8 mouse cellular contexts compared by ENCODE assay signal in the genomic region with DNA sequence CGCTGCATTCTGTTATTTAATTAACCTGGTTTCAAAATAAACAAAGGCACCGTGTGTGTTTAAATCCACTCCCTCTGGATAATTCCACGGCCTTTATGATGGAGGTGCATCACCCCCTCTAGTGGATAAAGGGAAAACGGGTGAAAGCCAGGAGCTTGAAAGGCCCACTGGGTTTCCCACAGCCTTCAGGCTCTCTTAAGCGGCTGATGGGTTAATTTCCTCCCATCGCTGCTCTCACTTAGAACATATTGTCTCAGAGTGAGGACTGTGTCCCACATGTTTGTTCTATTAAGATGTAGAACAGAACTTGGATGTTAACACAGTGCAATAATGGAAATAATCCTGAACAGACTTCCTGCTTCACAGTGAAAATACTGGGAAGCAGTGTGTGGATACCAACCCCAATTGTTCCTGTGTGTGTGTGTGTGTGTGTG. TPM values are rescaled to one million over a fixed set of nuclear protein-coding genes. Genes with fewer than 3 reads are reported as not detected.
DNase-seq lines count a peak whose midpoint lies in the region; ATAC-seq and TF ChIP-seq lines count a peak whose summit lies in the region.

No protein-coding gene starts in this region.

- no peak overlapping the region for H3K9ac ChIP-seq in embryonic facial prominence, embryonic 14.5 days (ENCODE audit: low read depth, low read length)
- H3K9ac ChIP-seq in hindbrain, embryonic 13.5 days, result no peak overlapping the region
- H3K9ac ChIP-seq in stomach, embryonic 16.5 days (ENCODE audit: low read length), result no peak overlapping the region

- DNase-seq in 3134 (ENCODE audit: extremely low read depth, insufficient read length, low spot score) (peak; percentile 32), Patski (ENCODE audit: low read depth, low spot score) (peak; percentile 6)
- DNase-seq in embryonic facial prominence, embryonic 14.5 days (ENCODE audit: low spot score), result peak; percentile 84
- peak; percentile 52 to 61 for DNase-seq in layer of hippocampus, postnatal 10 days (ENCODE audit: low spot score in 2 of 2)
- peak; percentile 62 for DNase-seq in mesoderm, embryonic 11.5 days (ENCODE audit: low read depth, low spot score)
- no peak for DNase-seq in spleen, adult 12 weeks (ENCODE audit: low spot score)

- no peak overlapping the region for H3K4me3 ChIP-seq in embryonic facial prominence, embryonic 14.5 days (ENCODE audit: low read depth, low read length)
- H3K4me3 ChIP-seq in hindbrain, embryonic 13.5 days, result no peak overlapping the region
- no peak overlapping the region for H3K4me3 ChIP-seq in stomach, embryonic 16.5 days (replicated peaks; ENCODE audit: low read length)

- peak; percentile 44 for ATAC-seq in Patski
- ATAC-seq in embryonic facial prominence, embryonic 14.5 days (ENCODE audit: low read depth), result peak; percentile 33
- 0 out of 2 replicates have a peak, but pooled peaks have one; percentile 49 for ATAC-seq in hindbrain, embryonic 13.5 days (ENCODE audit: low FRiP score)
- ATAC-seq in stomach, embryonic 16.5 days (ENCODE audit: insufficient read depth, low FRiP score), result no peak

- H3K9me3 ChIP-seq in embryonic facial prominence, embryonic 14.5 days (ENCODE audit: control insufficient read depth, low read length), result peaks cover 4% of the 10 kb centered on the region; the same call in 1 of the 2 replicates
- H3K9me3 ChIP-seq in hindbrain, embryonic 13.5 days, result no peaks in the 10 kb centered on the region
- no peaks in the 10 kb centered on the region for H3K9me3 ChIP-seq in stomach, embryonic 16.5 days (replicated peaks; ENCODE audit: control insufficient read depth, low read length)

- POLR2A ChIA-PET in Patski (lab: Charles Lee), result no interaction called here

- CTCF ChIA-PET in Patski (lab: Charles Lee), result interaction anchor here (1.2 kb wide), 1 partner anchor 10 kb away, joined by 3 read pairs; no protein-coding TSS in a partner anchor

- no peak overlapping the region for H3K4me2 ChIP-seq in embryonic facial prominence, embryonic 14.5 days (ENCODE audit: low read depth, low read length)
- no peak overlapping the region for H3K4me2 ChIP-seq in hindbrain, embryonic 13.5 days
- 0 out of 2 replicates have a peak overlapping the region, but pooled peaks have one; percentile 19 for H3K4me2 ChIP-seq in stomach, embryonic 16.5 days (ENCODE audit: low read depth, low read length)

- H3K27me3 ChIP-seq in Patski, result no peaks in the 10 kb centered on the region
- 0 out of 2 replicates have a peak, but pooled peaks cover 4% of the 10 kb centered on the region for H3K27me3 ChIP-seq in embryonic facial prominence, embryonic 14.5 days (replicated peaks; ENCODE audit: control insufficient read depth, insufficient read depth, low read length)
- H3K27me3 ChIP-seq in hindbrain, embryonic 13.5 days, result no peaks in the 10 kb centered on the region
- H3K27me3 ChIP-seq in stomach, embryonic 16.5 days (ENCODE audit: control insufficient read depth, insufficient read depth, low read length), result no peaks in the 10 kb centered on the region

- no peaks in the 10 kb centered on the region for H3K36me3 ChIP-seq in embryonic facial prominence, embryonic 14.5 days (ENCODE audit: control insufficient read depth, insufficient read depth, low read length)
- no peaks in the 10 kb centered on the region for H3K36me3 ChIP-seq in hindbrain, embryonic 13.5 days
- H3K36me3 ChIP-seq in stomach, embryonic 16.5 days (ENCODE audit: control insufficient read depth, insufficient read depth, low read length), result no peaks in the 10 kb centered on the region

- H3K27ac ChIP-seq in embryonic facial prominence, embryonic 14.5 days (replicated peaks; ENCODE audit: low read depth, low read length), result no peak overlapping the region
- H3K27ac ChIP-seq in hindbrain, embryonic 13.5 days, result no peak overlapping the region
- no peak overlapping the region for H3K27ac ChIP-seq in stomach, embryonic 16.5 days (ENCODE audit: low read length)

- in situ Hi-C loops in Patski (cut with MboI; ENCODE audit: low pct_unique_long_range_greater_than_20kb), result no loop called here

- WGBS in embryonic facial prominence, embryonic 14.5 days, result 7% methylated on average over 6 of the region's 6 CpGs
- WGBS in hindbrain, embryonic 13.5 days, result 9% methylated on average over 6 of the region's 6 CpGs
- 7% methylated on average over 6 of the region's 6 CpGs for WGBS in stomach, embryonic 16.5 days

- peak; percentile 76 for TF ChIP-seq CTCF in Patski (IDR thresholded peaks at IDR 0.05)

- peaks cover 3% of the 10 kb centered on the region; the same call in 1 of the 2 replicates for H3K4me1 ChIP-seq in embryonic facial prominence, embryonic 14.5 days (ENCODE audit: control insufficient read depth, insufficient read depth, low read length)
- H3K4me1 ChIP-seq in hindbrain, embryonic 13.5 days (replicated peaks), result 0 out of 2 replicates have a peak, but pooled peaks cover 8% of the 10 kb centered on the region
- H3K4me1 ChIP-seq in stomach, embryonic 16.5 days (ENCODE audit: control insufficient read depth, insufficient read depth, low read length), result no peaks in the 10 kb centered on the region

RNA-seq across cellular contexts. Expression of a gene that starts 33.2 kb away (rescaled TPM):
- 0.26 TPM for polyA plus RNA-seq in Patski (2021)
- 10.8 and 22.4 TPM in 2 replicates for polyA plus RNA-seq in embryonic facial prominence, embryonic 14.5 days (2014; fragmentation: Nextera tagmentation; extraction: Ambion mirVana)
- 27.7 and 37.7 TPM in 2 replicates for polyA plus RNA-seq in hindbrain, embryonic 13.5 days (2015; fragmentation: Nextera tagmentation; extraction: Ambion mirVana)
- total RNA-seq in layer of hippocampus, postnatal 10 days (2021), result 10 to 100 TPM; 57.0 to 61.7 TPM
- 25.8 and 28.6 TPM in 2 replicates for polyA plus RNA-seq in stomach, embryonic 16.5 days (2015; fragmentation: Nextera tagmentation; extraction: Ambion mirVana)
